Mouse (Mus musculus) spleen, adult 2 months (tissue): ENCODE data around the gene Ap5b1.

Experiments used
- CTCF ChIP-seq: fragments of 200-500 bp; IDR thresholded peaks from 2 replicates; pipeline ENCODE4 v1.5.1; 2011; ENCODE audit warnings: mild to moderate bottlenecking, inconsistent platforms; ENCODE audit not compliant: insufficient read depth, insufficient read length, insufficient replicate concordance; ENCODE audit errors: extremely low read depth
- POLR2A ChIP-seq: fragments of 200-500 bp; IDR thresholded peaks from 2 replicates; pipeline ENCODE4 v1.6.1; 2011; ENCODE audit warnings: low read depth, low read length, inconsistent platforms

- no peak for TF ChIP-seq POLR2A
- no peak for TF ChIP-seq CTCF
Measured at GRCm38 (mm10) chr19:5603664-5604063, 35.8 kb downstream of the Ap5b1 start.
